Mouse (Mus musculus): ENCODE measurements around the gene Rnd1. TPM values are rescaled to one million over a fixed set of nuclear protein-coding genes. Genes with fewer than 3 reads are reported as not detected.

Rnd1 gene
- total RNA-seq, 4 experiments from 2014 or later, result 6.3 to 8.7 (median 7.3) TPM

- no peak for DNase-seq (ENCODE audit: low spot score in 2 of 2)
Observed at GRCm38 (mm10) chr15:98640157-98640556, 37.1 kb downstream of the Rnd1 start.

- no peak for DNase-seq (ENCODE audit: low spot score in 2 of 2)
Observed at GRCm38 (mm10) chr15:98637155-98637554, 40.1 kb downstream of the Rnd1 start.

- DNase-seq (ENCODE audit: low spot score in 2 of 2), result no peak
Observed at GRCm38 (mm10) chr15:98636517-98636916, 40.7 kb downstream of the Rnd1 start.

GRCm38 (mm10) chr15:98635291-98635841 lies 41.9 kb downstream of the Rnd1 start:
- no peak for DNase-seq (ENCODE audit: low spot score in 2 of 2)

GRCm38 (mm10) chr15:98634541-98635081 lies 42.6 kb downstream of the Rnd1 start:
- DNase-seq (ENCODE audit: low spot score in 2 of 2), result peak; percentile 77

- DNase-seq (ENCODE audit: low spot score in 2 of 2), result no peak
Observed at GRCm38 (mm10) chr15:98633822-98634470, 43.3 kb downstream of the Rnd1 start.

- DNase-seq (ENCODE audit: low spot score in 2 of 2), result no peak
Observed at GRCm38 (mm10) chr15:98632921-98633320, 44.3 kb downstream of the Rnd1 start.

- no peak for DNase-seq (ENCODE audit: low spot score in 2 of 2)
Observed at GRCm38 (mm10) chr15:98632107-98632744, 45.0 kb downstream of the Rnd1 start.

- DNase-seq (ENCODE audit: low spot score in 2 of 2), result no peak
Observed at GRCm38 (mm10) chr15:98631493-98631892, 45.8 kb downstream of the Rnd1 start.

GRCm38 (mm10) chr15:98630540-98630939 lies 46.7 kb downstream of the Rnd1 start, which contains the start of gene Cacnb3:
Gene Cacnb3 (plus strand): TSS chr15:98630840.
- no peak for DNase-seq (ENCODE audit: low spot score in 2 of 2)

- DNase-seq (ENCODE audit: low spot score in 2 of 2), result no peak
Observed at GRCm38 (mm10) chr15:98629464-98629863, 47.8 kb downstream of the Rnd1 start.

- DNase-seq (ENCODE audit: low spot score in 2 of 2), result no peak
Observed at GRCm38 (mm10) chr15:98628589-98629254, 48.5 kb downstream of the Rnd1 start.

- no peak for DNase-seq (ENCODE audit: low spot score in 2 of 2)
Observed at GRCm38 (mm10) chr15:98626487-98627212, 50.6 kb downstream of the Rnd1 start.

GRCm38 (mm10) chr15:98626078-98626477 lies 51.2 kb downstream of the Rnd1 start:
- no peak for DNase-seq (ENCODE audit: low spot score in 2 of 2)

GRCm38 (mm10) chr15:98623361-98623821 lies 53.9 kb downstream of the Rnd1 start:
- no peak for DNase-seq (ENCODE audit: low spot score in 2 of 2)

- no peak for DNase-seq (ENCODE audit: low spot score in 2 of 2)
Observed at GRCm38 (mm10) chr15:98622721-98623120, 54.5 kb downstream of the Rnd1 start.

- no peak for DNase-seq (ENCODE audit: low spot score in 2 of 2)
Observed at GRCm38 (mm10) chr15:98622199-98622598, 55.1 kb downstream of the Rnd1 start.

- DNase-seq (ENCODE audit: low spot score in 2 of 2), result peak; percentile 45 to 75
Observed at GRCm38 (mm10) chr15:98617176-98617537, 60.1 kb downstream of the Rnd1 start.

- DNase-seq (ENCODE audit: low spot score in 2 of 2), result no peak
Observed at GRCm38 (mm10) chr15:98616362-98617175, 60.7 kb downstream of the Rnd1 start.

GRCm38 (mm10) chr15:98615751-98616150 lies 61.5 kb downstream of the Rnd1 start:
- no peak for DNase-seq (ENCODE audit: low spot score in 2 of 2)
